Mouse (Mus musculus) ES-Bruce4 (cell line): ENCODE results near the gene Prkn. TPM values are rescaled to one million over a fixed set of nuclear protein-coding genes. Genes with fewer than 3 reads are reported as not detected.
A peak's percentile ranks its signal among the peaks of the same experiment; 100 is the strongest.

Experiments used
- H3K27ac ChIP-seq: 2 replicates; pipeline ENCODE4 v1.5.1; 2012; ENCODE audit warnings: low read length, inconsistent platforms; ENCODE audit not compliant: insufficient read depth
- H3K27me3 ChIP-seq: 2 replicates; pipeline ENCODE4 v1.6.1; 2012; ENCODE audit warnings: mild to moderate bottlenecking, low read length, inconsistent platforms; ENCODE audit not compliant: control insufficient read depth, poor library complexity, insufficient read depth, severe bottlenecking
- H3K36me3 ChIP-seq: 2 replicates; pipeline ENCODE4 v1.6.1; 2012; ENCODE audit warnings: inconsistent platforms, mild to moderate bottlenecking, low read length, moderate library complexity; ENCODE audit not compliant: control insufficient read depth, poor library complexity, insufficient read depth, severe bottlenecking
- H3K4me1 ChIP-seq: one replicate; pipeline ENCODE4 v1.8.1; 2011; ENCODE audit warnings: low read length; ENCODE audit not compliant: control insufficient read depth, insufficient read depth
- H3K4me3 ChIP-seq: 2 replicates; pipeline ENCODE4 v1.5.1; 2011; ENCODE audit warnings: low read depth, mild to moderate bottlenecking, low read length
- H3K9ac ChIP-seq: 2 replicates; pipeline ENCODE4 v1.6.1; 2012; ENCODE audit warnings: low read depth, mild to moderate bottlenecking, inconsistent platforms; ENCODE audit not compliant: poor library complexity, severe bottlenecking
- H3K9me3 ChIP-seq: replicated peaks from 2 replicates; pipeline ENCODE4 v1.6.1; 2012; ENCODE audit warnings: mild to moderate bottlenecking, low read length, inconsistent platforms; ENCODE audit not compliant: control insufficient read depth, poor library complexity, insufficient read depth, severe bottlenecking
- CTCF ChIP-seq: IDR thresholded peaks from one replicate; pipeline ENCODE4 v1.8.1; 2011; ENCODE audit warnings: low read depth, low read length
- EP300 ChIP-seq: IDR thresholded peaks from 2 replicates; pipeline ENCODE4 v1.6.1; 2011; ENCODE audit warnings: low read depth, low read length; ENCODE audit not compliant: insufficient read depth
- POLR2A ChIP-seq: IDR thresholded peaks from one replicate; pipeline ENCODE4 v1.8.1; 2011; ENCODE audit warnings: low read length; ENCODE audit not compliant: insufficient read depth
- polyA plus RNA-seq: library from polyadenylated mRNA; stranded (reverse); fragments of >200 nt; gene quantifications from 2 replicates; pipeline ENCODE4 v1.2.4, GENCODE M21; 2011; ENCODE audit warnings: low read depth; ENCODE audit not compliant: missing spikeins, insufficient read depth, insufficient read length

Prkn gene
- polyA plus RNA-seq, 1 experiment: 1.5 TPM

- no peaks in the 10 kb centered on the region for H3K4me1 ChIP-seq
- H3K27me3 ChIP-seq: no peaks in the 10 kb centered on the region
- H3K9ac ChIP-seq: no peak overlapping the region
- TF ChIP-seq POLR2A: no peak
- TF ChIP-seq CTCF: no peak
- TF ChIP-seq EP300: no peak
- H3K36me3 ChIP-seq: no peaks in the 10 kb centered on the region
- H3K9me3 ChIP-seq: peaks cover 3% of the 10 kb centered on the region; the same call in 1 of the 2 replicates
- H3K27ac ChIP-seq: no peak overlapping the region
- H3K4me3 ChIP-seq: no peak overlapping the region
Measured at GRCm38 (mm10) chr17:11087823-11088222, 247.6 kb downstream of the Prkn start.

GRCm38 (mm10) chr17:11089361-11089760 lies 249.2 kb downstream of the Prkn start:
- TF ChIP-seq CTCF (no peak), EP300 (no peak), POLR2A (no peak)
- Histone ChIP-seq H3K27ac (no peak overlapping the region), H3K4me1 (no peaks in the 10 kb centered on the region), H3K36me3 (no peaks in the 10 kb centered on the region), H3K27me3 (no peaks in the 10 kb centered on the region), H3K9ac (no peak overlapping the region), H3K4me3 (no peak overlapping the region), H3K9me3 (peaks cover 5% of the 10 kb centered on the region; the same call in 1 of the 2 replicates)

GRCm38 (mm10) chr17:11092900-11093299 lies 252.7 kb downstream of the Prkn start:
- peaks cover 25% of the 10 kb centered on the region for H3K9me3 ChIP-seq
- no peaks in the 10 kb centered on the region for H3K36me3 ChIP-seq
- H3K9ac ChIP-seq: no peak overlapping the region
- no peak for TF ChIP-seq CTCF
- no peak for TF ChIP-seq POLR2A
- peak; percentile 98 for TF ChIP-seq EP300
- peak overlapping the region; percentile 98 for H3K27ac ChIP-seq
- no peak overlapping the region for H3K4me3 ChIP-seq
- H3K4me1 ChIP-seq: no peaks in the 10 kb centered on the region
- H3K27me3 ChIP-seq: no peaks in the 10 kb centered on the region

- Histone ChIP-seq H3K9ac (no peak overlapping the region), H3K27ac (peak overlapping the region; percentile 98), H3K9me3 (peaks cover 25% of the 10 kb centered on the region), H3K27me3 (no peaks in the 10 kb centered on the region), H3K36me3 (no peaks in the 10 kb centered on the region), H3K4me1 (no peaks in the 10 kb centered on the region), H3K4me3 (no peak overlapping the region)
- TF ChIP-seq POLR2A (no peak), EP300 (no peak), CTCF (no peak)
Measured at GRCm38 (mm10) chr17:11093321-11093720, 253.1 kb downstream of the Prkn start.

- Histone ChIP-seq H3K9me3 (peaks cover 17% of the 10 kb centered on the region), H3K4me1 (no peaks in the 10 kb centered on the region), H3K27ac (no peak overlapping the region), H3K9ac (no peak overlapping the region), H3K4me3 (no peak overlapping the region), H3K27me3 (no peaks in the 10 kb centered on the region), H3K36me3 (no peaks in the 10 kb centered on the region)
- TF ChIP-seq POLR2A: no peak
- no peak for TF ChIP-seq CTCF
- no peak for TF ChIP-seq EP300
Measured at GRCm38 (mm10) chr17:11107007-11107406, 266.8 kb downstream of the Prkn start.

- no peak overlapping the region for H3K4me3 ChIP-seq
- H3K9me3 ChIP-seq: peaks cover 17% of the 10 kb centered on the region
- no peak overlapping the region for H3K9ac ChIP-seq
- H3K27me3 ChIP-seq: no peaks in the 10 kb centered on the region
- no peak overlapping the region for H3K27ac ChIP-seq
- TF ChIP-seq CTCF: no peak
- no peaks in the 10 kb centered on the region for H3K4me1 ChIP-seq
- no peaks in the 10 kb centered on the region for H3K36me3 ChIP-seq
Measured at GRCm38 (mm10) chr17:11107916-11108315, 267.7 kb downstream of the Prkn start.
